Mouse (Mus musculus) forebrain, embryonic 14.5 days (tissue): ENCODE results near the gene Ezr. TPM values are rescaled to one million over a fixed set of nuclear protein-coding genes. Genes with fewer than 3 reads are reported as not detected.

ENCODE experiments used
- ATAC-seq: fragments of 200-750 bp; cut with Nextera tagmentation; 2 replicates; pipeline ENCODE4 v1.8.0; 2017; ENCODE audit warnings: mild to moderate bottlenecking, moderate library complexity
- DNase-seq: peaks from one replicate; pipeline ENCODE4 v3.0.0-alpha.2; 2015; ENCODE audit warnings: low spot score
- H3K27ac ChIP-seq: fragments of 300-500 bp; sonication (generic); 2 replicates; pipeline ENCODE4 v1.5.1; 2014; ENCODE audit warnings: low read depth, mild to moderate bottlenecking, control low read depth, low read length, moderate library complexity
- H3K27me3 ChIP-seq: fragments of 300-500 bp; sonication (generic); replicated peaks from 2 replicates; pipeline ENCODE4 v1.6.1; 2014; ENCODE audit warnings: low read length, control low read depth, mixed read lengths; ENCODE audit not compliant: control insufficient read depth, insufficient read depth
- H3K36me3 ChIP-seq: fragments of 300-500 bp; sonication (generic); 2 replicates; pipeline ENCODE4 v1.6.1; 2014; ENCODE audit warnings: low read length, control low read depth; ENCODE audit not compliant: control insufficient read depth, insufficient read depth
- H3K4me1 ChIP-seq: fragments of 300-500 bp; sonication (generic); 2 replicates; pipeline ENCODE4 v1.6.1; 2014; ENCODE audit warnings: antibody characterized with exemption, low read length, control low read depth; ENCODE audit not compliant: control insufficient read depth, insufficient read depth
- H3K4me2 ChIP-seq: fragments of 300-500 bp; sonication (generic); 2 replicates; pipeline ENCODE4 v1.6.1; 2014; ENCODE audit warnings: mild to moderate bottlenecking, control low read depth, low read length
- H3K4me3 ChIP-seq: fragments of 300-500 bp; sonication (generic); 2 replicates; pipeline ENCODE4 v1.5.1; 2014; ENCODE audit warnings: low read depth, low read length, control low read depth
- H3K9ac ChIP-seq: fragments of 300-500 bp; sonication (generic); 2 replicates; pipeline ENCODE4 v1.6.1; 2014; ENCODE audit warnings: mild to moderate bottlenecking, low read length, control low read depth, moderate library complexity
- H3K9me3 ChIP-seq: fragments of 300-500 bp; sonication (generic); replicated peaks from 2 replicates; pipeline ENCODE4 v1.6.1; 2016; ENCODE audit warnings: low read length, control low read depth, mixed read lengths; ENCODE audit not compliant: control insufficient read depth
- WGBS: fragments of 180-500 bp; shearing (Covaris S2); extraction: QIAGEN DNeasy Blood & Tissue Kit; methylation state at CpG from one replicate; pipeline ENCODE4 v1.1.7; 2014; 5-methylcytosine and 5-hydroxymethylcytosine counted together
- polyA plus RNA-seq: library from polyadenylated mRNA; unstranded; fragments of >200 nt; fragmentation: Nextera tagmentation; extraction: Ambion mirVana; gene quantifications from 2 replicates; pipeline ENCODE4 v1.2.1, GENCODE M21; 2014

Gene Ezr
- polyA plus RNA-seq, 1 experiment from 2014 or later: 94.0 TPM

- no peak for ATAC-seq
- WGBS: 80% methylated on average over 5 of the region's 5 CpGs
Measured at GRCm38 (mm10) chr17:6767771-6768170, 14.8 kb downstream of the Ezr start.

GRCm38 (mm10) chr17:6766823-6767222 is 15.8 kb downstream of the Ezr start:
- 95% methylated on average over 4 of the region's 4 CpGs for WGBS
- Histone ChIP-seq H3K4me1 (peaks cover 15% of the 10 kb centered on the region), H3K9me3 (no peaks in the 10 kb centered on the region), H3K36me3 (no peaks in the 10 kb centered on the region), H3K4me3 (no peak overlapping the region), H3K27me3 (no peaks in the 10 kb centered on the region), H3K4me2 (no peak overlapping the region), H3K9ac (no peak overlapping the region), H3K27ac (no peak overlapping the region)
- DNase-seq (no peak), ATAC-seq (no peak)

More at GRCm38 (mm10) chr17:6767771-6768170, 14.8 kb downstream of the Ezr start:
- Histone ChIP-seq H3K36me3 (no peaks in the 10 kb centered on the region), H3K9ac (no peak overlapping the region), H3K4me1 (peaks cover 14% of the 10 kb centered on the region), H3K27ac (no peak overlapping the region), H3K4me2 (no peak overlapping the region), H3K9me3 (no peaks in the 10 kb centered on the region), H3K4me3 (no peak overlapping the region), H3K27me3 (no peaks in the 10 kb centered on the region)
- DNase-seq: no peak

GRCm38 (mm10) chr17:6765886-6766285 is 16.7 kb downstream of the Ezr start:
- Histone ChIP-seq H3K4me3 (no peak overlapping the region), H3K4me2 (no peak overlapping the region), H3K9ac (no peak overlapping the region), H3K4me1 (peaks cover 15% of the 10 kb centered on the region), H3K27me3 (no peaks in the 10 kb centered on the region), H3K9me3 (no peaks in the 10 kb centered on the region), H3K36me3 (no peaks in the 10 kb centered on the region), H3K27ac (no peak overlapping the region)
- ATAC-seq (no peak), DNase-seq (no peak)
- whole genome bisulfite sequencing: 33% methylated on average over 2 of the region's 2 CpGs

- H3K4me1 ChIP-seq: peaks cover 20% of the 10 kb centered on the region
- 92% methylated on average over 4 of the region's 4 CpGs for WGBS
- DNase-seq: no peak
- no peaks in the 10 kb centered on the region for H3K36me3 ChIP-seq
- H3K27ac ChIP-seq: no peak overlapping the region
- ATAC-seq: no peak
- no peak overlapping the region for H3K4me3 ChIP-seq
- H3K9me3 ChIP-seq: no peaks in the 10 kb centered on the region
- H3K9ac ChIP-seq: no peak overlapping the region
- H3K4me2 ChIP-seq: no peak overlapping the region
- no peaks in the 10 kb centered on the region for H3K27me3 ChIP-seq
Measured at GRCm38 (mm10) chr17:6764730-6765129, 17.9 kb downstream of the Ezr start.

- peak overlapping the region; percentile 36; the same call in 1 of the 2 replicates for H3K27ac ChIP-seq
- no peaks in the 10 kb centered on the region for H3K27me3 ChIP-seq
- H3K4me1 ChIP-seq: peaks cover 23% of the 10 kb centered on the region
- 66% methylated on average over 7 of the region's 7 CpGs for WGBS
- H3K4me3 ChIP-seq: no peak overlapping the region
- no peaks in the 10 kb centered on the region for H3K9me3 ChIP-seq
- H3K9ac ChIP-seq: no peak overlapping the region
- no peaks in the 10 kb centered on the region for H3K36me3 ChIP-seq
- no peak for DNase-seq
- ATAC-seq: no peak; the same call in 1 of the 2 replicates
- no peak overlapping the region for H3K4me2 ChIP-seq
Measured at GRCm38 (mm10) chr17:6764227-6764593, 18.4 kb downstream of the Ezr start.

- WGBS: 24% methylated on average over 7 of the region's 7 CpGs
- no peaks in the 10 kb centered on the region for H3K9me3 ChIP-seq
- no peak overlapping the region for H3K4me2 ChIP-seq
- peak overlapping the region; percentile 58; the same call in 1 of the 2 replicates for H3K27ac ChIP-seq
- peaks cover 23% of the 10 kb centered on the region for H3K4me1 ChIP-seq
- H3K9ac ChIP-seq: no peak overlapping the region
- DNase-seq (peak; percentile 80), ATAC-seq (peak; percentile 85)
- H3K36me3 ChIP-seq: no peaks in the 10 kb centered on the region
- no peak overlapping the region for H3K4me3 ChIP-seq
- no peaks in the 10 kb centered on the region for H3K27me3 ChIP-seq
Measured at GRCm38 (mm10) chr17:6763513-6764226, 18.9 kb downstream of the Ezr start.

- H3K27ac ChIP-seq: no peak overlapping the region
- DNase-seq: no peak
- no peaks in the 10 kb centered on the region for H3K9me3 ChIP-seq
- H3K9ac ChIP-seq: no peak overlapping the region
- H3K4me2 ChIP-seq: no peak overlapping the region
- peaks cover 20% of the 10 kb centered on the region for H3K36me3 ChIP-seq
- 22% methylated on average over 9 of the region's 9 CpGs for WGBS
- peaks cover 23% of the 10 kb centered on the region for H3K4me1 ChIP-seq
- no peak overlapping the region for H3K4me3 ChIP-seq
- ATAC-seq: no peak
- H3K27me3 ChIP-seq: no peaks in the 10 kb centered on the region
Measured at GRCm38 (mm10) chr17:6759717-6760292, 22.8 kb downstream of the Ezr start.

GRCm38 (mm10) chr17:6758845-6759244 is 23.7 kb downstream of the Ezr start:
- H3K4me1 ChIP-seq: peaks cover 18% of the 10 kb centered on the region
- H3K9me3 ChIP-seq: no peaks in the 10 kb centered on the region
- no peak overlapping the region for H3K9ac ChIP-seq
- DNase-seq (no peak), ATAC-seq (no peak)
- H3K27me3 ChIP-seq: no peaks in the 10 kb centered on the region
- H3K4me2 ChIP-seq: no peak overlapping the region
- WGBS: 72% methylated on average over 8 of the region's 8 CpGs
- no peak overlapping the region for H3K4me3 ChIP-seq
- H3K36me3 ChIP-seq: peaks cover 27% of the 10 kb centered on the region
- no peak overlapping the region for H3K27ac ChIP-seq

- ATAC-seq (no peak), DNase-seq (no peak)
- Histone ChIP-seq H3K27me3 (no peaks in the 10 kb centered on the region), H3K4me3 (no peak overlapping the region), H3K9me3 (no peaks in the 10 kb centered on the region), H3K4me1 (peaks cover 11% of the 10 kb centered on the region), H3K27ac (no peak overlapping the region), H3K4me2 (no peak overlapping the region), H3K9ac (no peak overlapping the region), H3K36me3 (peaks cover 29% of the 10 kb centered on the region)
- 96% methylated on average over 16 of the region's 16 CpGs for WGBS
Measured at GRCm38 (mm10) chr17:6757902-6758301, 24.7 kb downstream of the Ezr start.
